Mouse (Mus musculus): Measurements from ENCODE around the gene Cenpe. TPM values are rescaled to one million over a fixed set of nuclear protein-coding genes. Genes with fewer than 3 reads are reported as not detected.
A peak's percentile ranks its signal among the peaks of the same experiment; 100 is the strongest.

Gene Cenpe
- polyA plus RNA-seq, 1 experiment from 2014 or later, result 2.8 TPM

- H3K27ac ChIP-seq (ENCODE audit: low read length), result no peak overlapping the region
- H3K4me3 ChIP-seq (ENCODE audit: low read depth, low read length), result no peak overlapping the region
- ATAC-seq, result no peak
- no peaks in the 10 kb centered on the region for H3K9me3 ChIP-seq (replicated peaks; ENCODE audit: control insufficient read depth, low read length, poor library complexity, severe bottlenecking)
- H3K4me2 ChIP-seq (ENCODE audit: low read length), result no peak overlapping the region
- 92% methylated on average over 8 of the region's 8 CpGs for WGBS
- H3K9ac ChIP-seq (ENCODE audit: low read depth, low read length), result no peak overlapping the region
- no peaks in the 10 kb centered on the region for H3K27me3 ChIP-seq (ENCODE audit: control insufficient read depth, insufficient read depth, low read depth, low read length)
- no peaks in the 10 kb centered on the region for H3K36me3 ChIP-seq (ENCODE audit: control insufficient read depth, insufficient read depth, low read length)
- no peaks in the 10 kb centered on the region for H3K4me1 ChIP-seq (ENCODE audit: control insufficient read depth, insufficient read depth, low read length)
These were observed 75.9 kb downstream of the Cenpe start for GRCm38 (mm10) chr3:135288138-135288750.

- no peak overlapping the region for H3K4me2 ChIP-seq (ENCODE audit: low read length)
- H3K4me1 ChIP-seq (ENCODE audit: control insufficient read depth, insufficient read depth, low read length), result peaks cover 4% of the 10 kb centered on the region; the same call in 1 of the 2 replicates
- no peaks in the 10 kb centered on the region for H3K36me3 ChIP-seq (ENCODE audit: control insufficient read depth, insufficient read depth, low read length)
- H3K4me3 ChIP-seq (ENCODE audit: low read depth, low read length), result no peak overlapping the region
- WGBS, result 97% methylated on average over 1 of the region's 1 CpGs
- no peak for ATAC-seq
- H3K27me3 ChIP-seq (ENCODE audit: control insufficient read depth, insufficient read depth, low read depth, low read length), result no peaks in the 10 kb centered on the region
- H3K9me3 ChIP-seq (replicated peaks; ENCODE audit: control insufficient read depth, low read length, poor library complexity, severe bottlenecking), result no peaks in the 10 kb centered on the region
- no peak overlapping the region for H3K27ac ChIP-seq (ENCODE audit: low read length)
- no peak overlapping the region for H3K9ac ChIP-seq (ENCODE audit: low read depth, low read length)
These were observed 76.8 kb downstream of the Cenpe start for GRCm38 (mm10) chr3:135289148-135289547.

GRCm38 (mm10) chr3:135290249-135290894 is 78.0 kb downstream of the Cenpe start:
- Histone ChIP-seq H3K27me3 (ENCODE audit: control insufficient read depth, insufficient read depth, low read depth, low read length) (no peaks in the 10 kb centered on the region), H3K9me3 (replicated peaks; ENCODE audit: control insufficient read depth, low read length, poor library complexity, severe bottlenecking) (no peaks in the 10 kb centered on the region), H3K4me3 (ENCODE audit: low read depth, low read length) (no peak overlapping the region), H3K4me2 (ENCODE audit: low read length) (no peak overlapping the region), H3K9ac (ENCODE audit: low read depth, low read length) (no peak overlapping the region), H3K36me3 (ENCODE audit: control insufficient read depth, insufficient read depth, low read length) (no peaks in the 10 kb centered on the region), H3K27ac (ENCODE audit: low read length) (no peak overlapping the region), H3K4me1 (ENCODE audit: control insufficient read depth, insufficient read depth, low read length) (peaks cover 4% of the 10 kb centered on the region; the same call in 1 of the 2 replicates)
- peak; percentile 86 for ATAC-seq
- 95% methylated on average over 4 of the region's 7 CpGs for WGBS

DNA sequence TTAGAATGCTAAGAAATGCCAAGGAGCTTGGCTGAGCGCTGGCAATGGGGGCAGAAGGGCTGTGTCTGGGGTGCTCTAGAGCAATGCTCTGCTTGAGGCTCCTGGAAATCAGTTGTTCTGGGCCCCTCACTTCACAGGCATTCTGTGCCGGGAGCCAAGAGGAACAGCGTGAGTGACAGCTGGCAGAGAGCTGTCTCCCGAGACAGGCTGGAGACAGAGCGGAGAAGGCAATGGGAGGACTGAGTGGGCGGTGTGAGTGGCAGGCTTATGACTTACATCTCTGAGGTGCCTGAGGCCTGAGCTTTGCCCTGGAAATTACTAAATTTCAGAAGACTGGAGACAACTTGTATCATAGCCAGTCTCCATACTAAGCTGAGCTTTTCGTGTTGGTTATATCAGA is 81.4 kb downstream of the Cenpe start:
- Histone ChIP-seq H3K9ac (ENCODE audit: low read depth, low read length) (no peak overlapping the region), H3K36me3 (ENCODE audit: control insufficient read depth, insufficient read depth, low read length) (no peaks in the 10 kb centered on the region), H3K9me3 (replicated peaks; ENCODE audit: control insufficient read depth, low read length, poor library complexity, severe bottlenecking) (no peaks in the 10 kb centered on the region), H3K27me3 (ENCODE audit: control insufficient read depth, insufficient read depth, low read depth, low read length) (no peaks in the 10 kb centered on the region), H3K4me1 (ENCODE audit: control insufficient read depth, insufficient read depth, low read length) (peaks cover 4% of the 10 kb centered on the region; the same call in 1 of the 2 replicates), H3K4me2 (ENCODE audit: low read length) (no peak overlapping the region), H3K27ac (ENCODE audit: low read length) (no peak overlapping the region), H3K4me3 (ENCODE audit: low read depth, low read length) (no peak overlapping the region)
- no peak for ATAC-seq
- 36% methylated on average over 7 of the region's 7 CpGs for WGBS

GRCm38 (mm10) chr3:135295559-135295958 is 83.2 kb downstream of the Cenpe start:
- Histone ChIP-seq H3K9me3 (replicated peaks; ENCODE audit: control insufficient read depth, low read length, poor library complexity, severe bottlenecking) (no peaks in the 10 kb centered on the region), H3K9ac (ENCODE audit: low read depth, low read length) (no peak overlapping the region), H3K27me3 (ENCODE audit: control insufficient read depth, insufficient read depth, low read depth, low read length) (no peaks in the 10 kb centered on the region), H3K27ac (ENCODE audit: low read length) (no peak overlapping the region), H3K4me1 (ENCODE audit: control insufficient read depth, insufficient read depth, low read length) (peaks cover 4% of the 10 kb centered on the region; the same call in 1 of the 2 replicates), H3K4me3 (ENCODE audit: low read depth, low read length) (no peak overlapping the region), H3K36me3 (ENCODE audit: control insufficient read depth, insufficient read depth, low read length) (no peaks in the 10 kb centered on the region), H3K4me2 (ENCODE audit: low read length) (no peak overlapping the region)
- 67% methylated on average over 1 of the region's 1 CpGs for WGBS
- ATAC-seq, result no peak

GRCm38 (mm10) chr3:135298560-135298959 is 86.2 kb downstream of the Cenpe start:
- no peak overlapping the region for H3K27ac ChIP-seq (ENCODE audit: low read length)
- H3K36me3 ChIP-seq (ENCODE audit: control insufficient read depth, insufficient read depth, low read length), result no peaks in the 10 kb centered on the region
- no peak overlapping the region for H3K4me3 ChIP-seq (ENCODE audit: low read depth, low read length)
- H3K4me1 ChIP-seq (ENCODE audit: control insufficient read depth, insufficient read depth, low read length), result peaks cover 3% of the 10 kb centered on the region; the same call in 1 of the 2 replicates
- no peak overlapping the region for H3K4me2 ChIP-seq (ENCODE audit: low read length)
- ATAC-seq, result no peak
- H3K27me3 ChIP-seq (ENCODE audit: control insufficient read depth, insufficient read depth, low read depth, low read length), result no peaks in the 10 kb centered on the region
- no peak overlapping the region for H3K9ac ChIP-seq (ENCODE audit: low read depth, low read length)
- WGBS, result 88% methylated on average over 3 of the region's 3 CpGs
- H3K9me3 ChIP-seq (replicated peaks; ENCODE audit: control insufficient read depth, low read length, poor library complexity, severe bottlenecking), result no peaks in the 10 kb centered on the region

DNA sequence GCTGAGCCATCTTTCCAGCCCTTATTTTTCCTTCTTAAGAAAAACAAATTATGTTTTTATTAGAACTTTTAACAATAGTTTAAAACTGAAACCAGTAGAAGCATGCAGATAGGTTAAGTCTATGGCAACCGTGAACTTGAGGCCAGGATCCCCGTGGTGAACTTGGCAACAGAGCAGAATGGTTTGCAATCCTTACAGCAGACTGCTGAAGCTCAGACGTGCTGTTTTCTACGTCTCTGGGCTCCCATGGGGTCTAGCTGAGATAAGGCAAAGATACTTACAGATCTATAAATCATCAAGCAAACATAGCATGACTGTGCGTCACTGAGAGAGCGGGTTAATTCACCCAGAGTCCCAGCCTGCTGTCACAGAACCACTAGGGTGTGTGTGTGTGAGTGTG is 87.7 kb downstream of the Cenpe start:
- Histone ChIP-seq H3K27ac (ENCODE audit: low read length) (no peak overlapping the region), H3K4me1 (ENCODE audit: control insufficient read depth, insufficient read depth, low read length) (peaks cover 3% of the 10 kb centered on the region; the same call in 1 of the 2 replicates), H3K4me2 (ENCODE audit: low read length) (no peak overlapping the region), H3K4me3 (ENCODE audit: low read depth, low read length) (no peak overlapping the region), H3K9me3 (replicated peaks; ENCODE audit: control insufficient read depth, low read length, poor library complexity, severe bottlenecking) (no peaks in the 10 kb centered on the region), H3K36me3 (ENCODE audit: control insufficient read depth, insufficient read depth, low read length) (no peaks in the 10 kb centered on the region), H3K9ac (ENCODE audit: low read depth, low read length) (no peak overlapping the region), H3K27me3 (ENCODE audit: control insufficient read depth, insufficient read depth, low read depth, low read length) (no peaks in the 10 kb centered on the region)
- ATAC-seq, result no peak
- 56% methylated on average over 6 of the region's 6 CpGs for WGBS

DNA sequence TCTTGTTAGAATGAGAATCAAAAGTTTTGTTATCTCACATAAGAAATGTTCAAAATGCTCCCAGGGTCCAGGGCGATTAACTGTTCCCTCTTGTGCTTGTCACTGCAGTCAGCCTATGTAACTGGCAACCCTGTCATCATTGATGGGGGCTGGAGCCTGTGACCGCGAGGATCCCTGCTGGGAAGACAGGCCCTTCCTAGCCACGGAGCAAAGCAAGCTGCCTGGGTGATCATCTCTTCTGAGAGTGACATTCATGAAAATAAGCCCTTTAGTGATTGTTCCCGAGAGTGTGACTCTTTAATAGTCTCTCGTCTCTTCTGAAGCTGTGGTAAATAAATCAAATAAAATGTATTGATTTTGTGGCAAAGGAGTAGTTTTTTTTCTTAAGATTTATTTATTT is 91.7 kb downstream of the Cenpe start:
- ATAC-seq, result no peak

DNA sequence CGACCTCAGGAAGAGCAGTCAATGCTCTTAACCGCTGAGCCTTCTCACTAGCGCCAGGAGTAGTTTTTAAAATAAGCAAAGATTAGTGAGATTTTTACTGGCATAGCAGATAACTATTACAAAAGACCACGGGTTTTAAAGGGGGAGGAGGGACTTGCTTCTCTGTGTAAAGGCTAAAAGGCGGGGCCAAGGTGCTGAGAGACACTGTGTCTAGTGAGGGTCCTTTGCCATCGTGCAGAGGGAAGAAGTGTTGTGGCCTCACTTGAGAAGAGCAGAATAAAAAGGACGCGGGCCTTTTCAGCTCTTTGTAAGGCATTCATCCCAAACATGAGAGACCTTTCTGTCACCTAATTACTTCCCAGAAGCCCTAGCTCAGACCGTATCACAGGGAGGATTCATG is 92.2 kb downstream of the Cenpe start:
- H3K9ac ChIP-seq (ENCODE audit: low read depth, low read length), result no peak overlapping the region
- no peaks in the 10 kb centered on the region for H3K36me3 ChIP-seq (ENCODE audit: control insufficient read depth, insufficient read depth, low read length)
- no peaks in the 10 kb centered on the region for H3K27me3 ChIP-seq (ENCODE audit: control insufficient read depth, insufficient read depth, low read depth, low read length)
- peaks cover 11% of the 10 kb centered on the region for H3K4me1 ChIP-seq (ENCODE audit: control insufficient read depth, insufficient read depth, low read length)
- H3K4me3 ChIP-seq (ENCODE audit: low read depth, low read length), result no peak overlapping the region
- ATAC-seq, result no peak
- H3K27ac ChIP-seq (ENCODE audit: low read length), result no peak overlapping the region
- no peaks in the 10 kb centered on the region for H3K9me3 ChIP-seq (replicated peaks; ENCODE audit: control insufficient read depth, low read length, poor library complexity, severe bottlenecking)
- WGBS, result 9% methylated on average over 9 of the region's 9 CpGs
- H3K4me2 ChIP-seq (ENCODE audit: low read length), result no peak overlapping the region

More for the DNA sequence above, 91.7 kb downstream of the Cenpe start:
- Histone ChIP-seq H3K9ac (ENCODE audit: low read depth, low read length) (no peak overlapping the region), H3K4me2 (ENCODE audit: low read length) (no peak overlapping the region), H3K27ac (ENCODE audit: low read length) (no peak overlapping the region), H3K36me3 (ENCODE audit: control insufficient read depth, insufficient read depth, low read length) (no peaks in the 10 kb centered on the region), H3K4me3 (ENCODE audit: low read depth, low read length) (no peak overlapping the region), H3K27me3 (ENCODE audit: control insufficient read depth, insufficient read depth, low read depth, low read length) (no peaks in the 10 kb centered on the region), H3K4me1 (ENCODE audit: control insufficient read depth, insufficient read depth, low read length) (peaks cover 11% of the 10 kb centered on the region), H3K9me3 (replicated peaks; ENCODE audit: control insufficient read depth, low read length, poor library complexity, severe bottlenecking) (no peaks in the 10 kb centered on the region)
- WGBS, result 8% methylated on average over 6 of the region's 6 CpGs
